Mouse (Mus musculus): ENCODE measurements around the gene Smarcd3. TPM values are rescaled to one million over a fixed set of nuclear protein-coding genes. Genes with fewer than 3 reads are reported as not detected.

Smarcd3 gene
- polyA plus RNA-seq, 1 experiment from 2014 or later = 51.3 TPM

GRCm38 (mm10) chr5:24594346-24594745 is 29.9 kb downstream of the Smarcd3 start:
- WGBS = 95% methylated on average over 5 of the region's 5 CpGs
- ATAC-seq (ENCODE audit: low FRiP score, low read depth) = no peak
- no peak overlapping the region for H3K4me3 ChIP-seq
- no peak overlapping the region for H3K9ac ChIP-seq
- peaks cover 69% of the 10 kb centered on the region for H3K36me3 ChIP-seq
- no peak overlapping the region for H3K4me2 ChIP-seq (replicated peaks)
- H3K9me3 ChIP-seq = no peaks in the 10 kb centered on the region
- no peaks in the 10 kb centered on the region; the same call in 1 of the 2 replicates for H3K27me3 ChIP-seq
- H3K4me1 ChIP-seq = peaks cover 45% of the 10 kb centered on the region
- H3K27ac ChIP-seq = no peak overlapping the region

- Histone ChIP-seq H3K27ac (no peak overlapping the region), H3K4me1 (peaks cover 41% of the 10 kb centered on the region), H3K36me3 (peaks cover 73% of the 10 kb centered on the region), H3K4me2 (replicated peaks) (no peak overlapping the region), H3K27me3 (no peaks in the 10 kb centered on the region; the same call in 1 of the 2 replicates), H3K4me3 (no peak overlapping the region), H3K9ac (no peak overlapping the region), H3K9me3 (no peaks in the 10 kb centered on the region)
- no peak for ATAC-seq (ENCODE audit: low FRiP score, low read depth)
- WGBS = 73% methylated on average over 10 of the region's 10 CpGs
Observed at GRCm38 (mm10) chr5:24593928-24594327, 30.3 kb downstream of the Smarcd3 start.

GRCm38 (mm10) chr5:24593230-24593629 is 31.0 kb downstream of the Smarcd3 start:
- H3K36me3 ChIP-seq = peaks cover 80% of the 10 kb centered on the region
- no peak overlapping the region for H3K27ac ChIP-seq
- H3K4me1 ChIP-seq = peaks cover 37% of the 10 kb centered on the region
- no peak overlapping the region for H3K9ac ChIP-seq
- no peaks in the 10 kb centered on the region for H3K9me3 ChIP-seq
- 75% methylated on average over 10 of the region's 10 CpGs for WGBS
- ATAC-seq (ENCODE audit: low FRiP score, low read depth) = no peak
- no peak overlapping the region for H3K4me3 ChIP-seq
- H3K27me3 ChIP-seq = no peaks in the 10 kb centered on the region; the same call in 1 of the 2 replicates
- no peak overlapping the region for H3K4me2 ChIP-seq (replicated peaks)

- peaks cover 37% of the 10 kb centered on the region for H3K4me1 ChIP-seq
- H3K4me2 ChIP-seq (replicated peaks) = no peak overlapping the region
- H3K36me3 ChIP-seq = peaks cover 83% of the 10 kb centered on the region
- 66% methylated on average over 21 of the region's 21 CpGs for WGBS
- ATAC-seq (ENCODE audit: low FRiP score, low read depth) = no peak
- no peak overlapping the region for H3K9ac ChIP-seq
- H3K27me3 ChIP-seq = no peaks in the 10 kb centered on the region; the same call in 1 of the 2 replicates
- no peak overlapping the region for H3K4me3 ChIP-seq
- no peak overlapping the region for H3K27ac ChIP-seq
- no peaks in the 10 kb centered on the region for H3K9me3 ChIP-seq
Observed at GRCm38 (mm10) chr5:24592471-24593160, 31.6 kb downstream of the Smarcd3 start.

- Histone ChIP-seq H3K9me3 (no peaks in the 10 kb centered on the region), H3K36me3 (peaks cover 83% of the 10 kb centered on the region), H3K27me3 (no peaks in the 10 kb centered on the region; the same call in 1 of the 2 replicates), H3K4me2 (replicated peaks) (no peak overlapping the region), H3K4me1 (peaks cover 39% of the 10 kb centered on the region), H3K4me3 (no peak overlapping the region), H3K9ac (0 out of 2 replicates have a peak overlapping the region, but pooled peaks have one; percentile 43), H3K27ac (no peak overlapping the region)
- ATAC-seq (ENCODE audit: low FRiP score, low read depth) = no peak
- WGBS = 58% methylated on average over 24 of the region's 24 CpGs
Observed at GRCm38 (mm10) chr5:24591796-24592470, 32.3 kb downstream of the Smarcd3 start.

- Histone ChIP-seq H3K4me2 (replicated peaks) (0 out of 2 replicates have a peak overlapping the region, but pooled peaks have one; percentile 9), H3K4me1 (peaks cover 33% of the 10 kb centered on the region), H3K4me3 (0 out of 2 replicates have a peak overlapping the region, but pooled peaks have one; percentile 5), H3K27me3 (no peaks in the 10 kb centered on the region; the same call in 1 of the 2 replicates), H3K9ac (peak overlapping the region; percentile 43; the same call in 1 of the 2 replicates), H3K36me3 (peaks cover 83% of the 10 kb centered on the region), H3K9me3 (no peaks in the 10 kb centered on the region), H3K27ac (no peak overlapping the region)
- ATAC-seq (ENCODE audit: low FRiP score, low read depth) = no peak
- 27% methylated on average over 23 of the region's 23 CpGs for WGBS
Observed at GRCm38 (mm10) chr5:24591268-24591721, 32.9 kb downstream of the Smarcd3 start.

GRCm38 (mm10) chr5:24589511-24590500 is 34.4 kb downstream of the Smarcd3 start:
- WGBS = 89% methylated on average over 20 of the region's 20 CpGs
- H3K4me2 ChIP-seq (replicated peaks) = no peak overlapping the region
- H3K4me1 ChIP-seq = peaks cover 36% of the 10 kb centered on the region
- no peak for ATAC-seq (ENCODE audit: low FRiP score, low read depth)
- peak overlapping the region; percentile 13; the same call in 1 of the 2 replicates for H3K9ac ChIP-seq
- H3K4me3 ChIP-seq = no peak overlapping the region
- no peaks in the 10 kb centered on the region; the same call in 1 of the 2 replicates for H3K27me3 ChIP-seq
- H3K36me3 ChIP-seq = peaks cover 68% of the 10 kb centered on the region
- H3K9me3 ChIP-seq = no peaks in the 10 kb centered on the region
- H3K27ac ChIP-seq = no peak overlapping the region

GRCm38 (mm10) chr5:24587200-24587577 is 37.0 kb downstream of the Smarcd3 start:
- 31% methylated on average over 4 of the region's 4 CpGs for WGBS
- H3K4me1 ChIP-seq = peaks cover 33% of the 10 kb centered on the region

GRCm38 (mm10) chr5:24586547-24587199 is 37.5 kb downstream of the Smarcd3 start, which contains the start of gene Chpf2:
Gene Chpf2 (plus strand): TSS chr5:24586741.
- Histone ChIP-seq H3K4me1 (peaks cover 28% of the 10 kb centered on the region), H3K9ac (peak within 1 kb of the TSS; percentile 88), H3K27me3 (no peaks in the 10 kb centered on the region; the same call in 1 of the 2 replicates), H3K36me3 (peaks cover 37% of the 10 kb centered on the region), H3K4me3 (peak within 1 kb of the TSS; percentile 89), H3K27ac (peak within 1 kb of the TSS; percentile 23), H3K4me2 (replicated peaks) (peak within 1 kb of the TSS; percentile 81), H3K9me3 (no peaks in the 10 kb centered on the region)
- under 1% methylated on average over 43 of the region's 43 CpGs for WGBS
- ATAC-seq (ENCODE audit: low FRiP score, low read depth) = peak; percentile 91

More at GRCm38 (mm10) chr5:24587200-24587577, 37.0 kb downstream of the Smarcd3 start:
- ATAC-seq (ENCODE audit: low FRiP score, low read depth) = no peak
- Histone ChIP-seq H3K9ac (peak overlapping the region; percentile 88), H3K4me3 (peak overlapping the region; percentile 89), H3K36me3 (peaks cover 42% of the 10 kb centered on the region), H3K9me3 (no peaks in the 10 kb centered on the region), H3K4me2 (replicated peaks) (peak overlapping the region; percentile 81), H3K27me3 (no peaks in the 10 kb centered on the region; the same call in 1 of the 2 replicates), H3K27ac (peak overlapping the region; percentile 23)

- ATAC-seq (ENCODE audit: low FRiP score, low read depth) = peak; percentile 41
Observed at GRCm38 (mm10) chr5:24586106-24586505, 38.1 kb downstream of the Smarcd3 start.

More at GRCm38 (mm10) chr5:24586106-24586505, 38.1 kb downstream of the Smarcd3 start:
- whole genome bisulfite sequencing = 11% methylated on average over 8 of the region's 8 CpGs
- Histone ChIP-seq H3K27ac (peak overlapping the region; percentile 23; the same call in 1 of the 2 replicates), H3K9me3 (no peaks in the 10 kb centered on the region), H3K4me2 (replicated peaks) (peak overlapping the region; percentile 81), H3K36me3 (peaks cover 31% of the 10 kb centered on the region), H3K4me3 (peak overlapping the region; percentile 89), H3K9ac (peak overlapping the region; percentile 88), H3K27me3 (no peaks in the 10 kb centered on the region), H3K4me1 (peaks cover 23% of the 10 kb centered on the region)
